ENCODE assay signal across 10 mouse cellular contexts in genomic region chr11:53146290-53146689, GRCm38 (mm10).
DNase-seq lines count a peak whose midpoint lies in the region; ATAC-seq lines count a peak whose summit lies in the region.
"Had no signal": no experiment of that assay in that cellular context is flagged by ENCODE, and none has a peak within 500 bp of the region (broad histone marks: within the 10 kb centered on the region; RNA-seq: fewer than 3 reads in every experiment).

No protein-coding gene starts in this region.

- no peaks in the 10 kb centered on the region for H3K36me3 ChIP-seq in midbrain, embryonic 10.5 days
- H3K36me3 ChIP-seq in midbrain, embryonic 11.5 days (ENCODE audit: control insufficient read depth, insufficient read depth, low read length) = no peaks in the 10 kb centered on the region
- H3K36me3 ChIP-seq: hindbrain, embryonic 15.5 days; neural tube, embryonic 13.5 days had no signal

- H3K27me3 ChIP-seq in midbrain, embryonic 10.5 days (ENCODE audit: low read depth, poor library complexity, severe bottlenecking) = no peaks in the 10 kb centered on the region
- H3K27me3 ChIP-seq in midbrain, embryonic 11.5 days (ENCODE audit: control insufficient read depth, insufficient read depth, low read length) = no peaks in the 10 kb centered on the region
- H3K27me3 ChIP-seq: hindbrain, embryonic 15.5 days; neural tube, embryonic 13.5 days had no signal

- H3K4me2 ChIP-seq in midbrain, embryonic 11.5 days = no peak overlapping the region
- H3K4me2 ChIP-seq: hindbrain, embryonic 15.5 days; neural tube, embryonic 13.5 days had no signal

- no peaks in the 10 kb centered on the region for H3K4me1 ChIP-seq in midbrain, embryonic 10.5 days
- H3K4me1 ChIP-seq in midbrain, embryonic 11.5 days (ENCODE audit: control insufficient read depth, insufficient read depth, low read length) = no peaks in the 10 kb centered on the region

- H3K9me3 ChIP-seq in midbrain, embryonic 10.5 days (replicated peaks) = no peaks in the 10 kb centered on the region
- no peaks in the 10 kb centered on the region for H3K9me3 ChIP-seq in midbrain, embryonic 11.5 days (ENCODE audit: control insufficient read depth, low read length)
- H3K9me3 ChIP-seq: hindbrain, embryonic 15.5 days; neural tube, embryonic 13.5 days had no signal

- no peak overlapping the region for H3K9ac ChIP-seq in midbrain, embryonic 11.5 days (ENCODE audit: low read length)
- H3K9ac ChIP-seq: hindbrain, embryonic 15.5 days; neural tube, embryonic 13.5 days had no signal

- no peak for DNase-seq in frontal cortex, postnatal 25 days (ENCODE audit: low spot score in 2 of 2)
- peak; percentile 18 for DNase-seq in midbrain, embryonic 10.5 days (ENCODE audit: low spot score)
- DNase-seq in midbrain, embryonic 11.5 days (ENCODE audit: low spot score, missing footprints) = no peak
- DNase-seq in adrenal gland, postnatal 14 days = peak; percentile 58
- DNase-seq in heart, postnatal 4 days = peak; percentile 57
- peak; percentile 56 for DNase-seq in retina, postnatal 1 day
- no peak for DNase-seq in left cerebral cortex, adult 8-10 months (ENCODE audit: low spot score in 2 of 2)

- peak; percentile 34; the same call in 1 of the 2 replicates for ATAC-seq in frontal cortex, adult (ENCODE audit: low TSS enrichment)
- no peak for ATAC-seq in midbrain, embryonic 11.5 days (ENCODE audit: low FRiP score)

- no peak overlapping the region for H3K27ac ChIP-seq in midbrain, embryonic 10.5 days (replicated peaks)
- no peak overlapping the region for H3K27ac ChIP-seq in midbrain, embryonic 11.5 days (ENCODE audit: low read depth, low read length)
- H3K27ac ChIP-seq: hindbrain, embryonic 15.5 days; neural tube, embryonic 13.5 days had no signal

- no peak overlapping the region for H3K4me3 ChIP-seq in midbrain, embryonic 10.5 days
- H3K4me3 ChIP-seq in midbrain, embryonic 11.5 days (ENCODE audit: low read depth, low read length) = no peak overlapping the region
- H3K4me3 ChIP-seq: hindbrain, embryonic 15.5 days; neural tube, embryonic 13.5 days had no signal

- WGBS in midbrain, embryonic 10.5 days = 35% methylated on average over 4 of the region's 4 CpGs
- 41% methylated on average over 4 of the region's 4 CpGs for WGBS in midbrain, embryonic 11.5 days

Comparison
In these comparisons a context has a peak if more than half of its experiments do, and no peak if none do; other contexts are left out.
1. DNase-seq: peak in midbrain, embryonic 10.5 days (single experiment), adrenal gland, postnatal 14 days (single experiment), heart, postnatal 4 days (single experiment) and retina, postnatal 1 day (single experiment); none in frontal cortex, postnatal 25 days (0 of 2), midbrain, embryonic 11.5 days (single experiment) and left cerebral cortex, adult 8-10 months (0 of 2).